Comparison of ENCODE assay signal across 19 mouse cellular contexts in the genomic region with DNA sequence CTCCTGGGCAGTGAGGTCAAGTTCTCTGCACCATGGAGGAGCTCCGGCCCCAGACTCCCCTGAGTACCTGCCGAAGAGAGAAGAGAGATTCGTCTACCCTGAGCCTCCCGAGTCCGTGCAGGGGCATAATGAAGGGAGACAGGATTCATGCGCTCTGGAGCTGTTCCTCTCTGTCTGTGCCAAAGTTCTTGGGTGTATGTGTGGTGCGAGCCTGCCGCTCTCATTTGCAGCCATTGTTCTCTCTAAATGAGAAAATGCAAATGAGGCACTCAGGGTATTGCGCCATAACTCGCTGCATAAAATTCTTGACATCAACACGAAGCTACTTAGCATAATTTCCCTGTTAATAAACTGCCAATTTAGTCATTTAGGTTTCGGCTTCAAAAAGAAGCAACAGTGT.
A peak's percentile ranks its signal among the peaks of the same experiment; 100 is the strongest.
DNase-seq lines count a peak whose midpoint lies in the region; ATAC-seq and TF ChIP-seq lines count a peak whose summit lies in the region.
"Had no signal": no experiment of that assay in that cellular context is flagged by ENCODE, and none has a peak within 500 bp of the region (broad histone marks: within the 10 kb centered on the region; RNA-seq: fewer than 3 reads in every experiment).

No protein-coding gene starts in this region.

- peak overlapping the region; percentile 22 for H3K4me2 ChIP-seq in forebrain, embryonic 12.5 days
- H3K4me2 ChIP-seq in forebrain, embryonic 11.5 days (ENCODE audit: low read depth, low read length, severe bottlenecking) = no peak overlapping the region
- no peak overlapping the region; the same call in 1 of the 2 replicates for H3K4me2 ChIP-seq in midbrain, embryonic 13.5 days (replicated peaks)
- H3K4me2 ChIP-seq in midbrain, postnatal 0 days (ENCODE audit: low read depth, low read length, poor library complexity, severe bottlenecking) = no peak overlapping the region
- peak overlapping the region; percentile 18; the same call in 1 of the 2 replicates for H3K4me2 ChIP-seq in forebrain, embryonic 14.5 days (ENCODE audit: low read length)
- no peak overlapping the region for H3K4me2 ChIP-seq in hindbrain, postnatal 0 days (ENCODE audit: low read depth, low read length)
- H3K4me2 ChIP-seq: embryonic facial prominence, embryonic 12.5 days had no signal

- TF ChIP-seq CTCF in midbrain, postnatal 0 days (IDR thresholded peaks at IDR 0.05) = no peak
- no peak for TF ChIP-seq CTCF in hindbrain, postnatal 0 days (IDR thresholded peaks at IDR 0.05; ENCODE audit: low read depth)

- no peak for DNase-seq in forebrain, embryonic 11.5 days (ENCODE audit: low spot score)
- no peak for DNase-seq in midbrain, postnatal 0 days (ENCODE audit: low spot score)
- peak; percentile 88 for DNase-seq in forebrain, embryonic 14.5 days (ENCODE audit: low spot score)
- DNase-seq in hindbrain, postnatal 0 days (ENCODE audit: low spot score) = peak; percentile 40
- DNase-seq in lung, postnatal 10 days = no peak
- DNase-seq: adrenal gland, postnatal 36 days; cerebellum, adult 9-10 months; gastrocnemius, postnatal 36 days; layer of hippocampus, postnatal 36 days; liver; lung, postnatal 14 days; right cerebral cortex, postnatal 4 days; thymus, adult 2 months had no signal

- H3K27me3 ChIP-seq in forebrain, embryonic 12.5 days = no peaks in the 10 kb centered on the region
- H3K27me3 ChIP-seq in forebrain, embryonic 11.5 days (ENCODE audit: control insufficient read depth, insufficient read depth, low read length) = no peaks in the 10 kb centered on the region
- H3K27me3 ChIP-seq in midbrain, embryonic 13.5 days = no peaks in the 10 kb centered on the region
- H3K27me3 ChIP-seq in midbrain, postnatal 0 days (ENCODE audit: insufficient read depth, low read length) = no peaks in the 10 kb centered on the region
- H3K27me3 ChIP-seq in forebrain, embryonic 14.5 days (replicated peaks; ENCODE audit: control insufficient read depth, insufficient read depth, low read length) = no peaks in the 10 kb centered on the region
- H3K27me3 ChIP-seq in hindbrain, postnatal 0 days (ENCODE audit: insufficient read depth, low read length) = no peaks in the 10 kb centered on the region
- H3K27me3 ChIP-seq: embryonic facial prominence, embryonic 12.5 days had no signal

- H3K27ac ChIP-seq in forebrain, embryonic 12.5 days = no peak overlapping the region
- no peak overlapping the region for H3K27ac ChIP-seq in forebrain, embryonic 11.5 days (ENCODE audit: low read depth, low read length)
- peak overlapping the region; percentile 57; the same call in 1 of the 2 replicates for H3K27ac ChIP-seq in midbrain, embryonic 13.5 days
- H3K27ac ChIP-seq in midbrain, postnatal 0 days (ENCODE audit: low read depth, low read length) = no peak overlapping the region
- 0 out of 2 replicates have a peak overlapping the region, but pooled peaks have one; percentile 27 for H3K27ac ChIP-seq in forebrain, embryonic 14.5 days (ENCODE audit: low read depth, low read length)
- no peak overlapping the region for H3K27ac ChIP-seq in hindbrain, postnatal 0 days
- H3K27ac ChIP-seq: embryonic facial prominence, embryonic 12.5 days had no signal

- peak; percentile 74; the same call in 1 of the 2 replicates for ATAC-seq in forebrain, embryonic 12.5 days (ENCODE audit: low FRiP score)
- ATAC-seq in forebrain, embryonic 11.5 days (replicated peaks; ENCODE audit: low FRiP score) = no peak
- no peak for ATAC-seq in midbrain, embryonic 13.5 days
- ATAC-seq in midbrain, postnatal 0 days (ENCODE audit: low FRiP score) = no peak
- peak; percentile 93 for ATAC-seq in forebrain, embryonic 14.5 days
- peak; percentile 38; the same call in 1 of the 2 replicates for ATAC-seq in hindbrain, postnatal 0 days
- ATAC-seq in activated CD4-positive, CD25-positive, alpha-beta regulatory T cell, adult 4 months = no peak
- ATAC-seq: intestine, postnatal 0 days had no signal

- H3K9ac ChIP-seq in forebrain, embryonic 12.5 days = no peak overlapping the region
- no peak overlapping the region for H3K9ac ChIP-seq in forebrain, embryonic 11.5 days (ENCODE audit: low read length)
- H3K9ac ChIP-seq in midbrain, embryonic 13.5 days (replicated peaks) = no peak overlapping the region
- no peak overlapping the region for H3K9ac ChIP-seq in midbrain, postnatal 0 days (replicated peaks; ENCODE audit: low read length, poor library complexity, severe bottlenecking)
- no peak overlapping the region for H3K9ac ChIP-seq in forebrain, embryonic 14.5 days (ENCODE audit: low read length)
- H3K9ac ChIP-seq in hindbrain, postnatal 0 days (replicated peaks; ENCODE audit: low read length) = no peak overlapping the region
- H3K9ac ChIP-seq: embryonic facial prominence, embryonic 12.5 days had no signal

- no peaks in the 10 kb centered on the region for H3K9me3 ChIP-seq in forebrain, embryonic 12.5 days
- no peaks in the 10 kb centered on the region for H3K9me3 ChIP-seq in forebrain, embryonic 11.5 days (ENCODE audit: control insufficient read depth, low read length)
- H3K9me3 ChIP-seq in midbrain, embryonic 13.5 days = no peaks in the 10 kb centered on the region
- no peaks in the 10 kb centered on the region for H3K9me3 ChIP-seq in midbrain, postnatal 0 days (ENCODE audit: low read length)
- no peaks in the 10 kb centered on the region for H3K9me3 ChIP-seq in forebrain, embryonic 14.5 days (replicated peaks; ENCODE audit: control insufficient read depth, low read length)
- H3K9me3 ChIP-seq in hindbrain, postnatal 0 days (ENCODE audit: low read length) = no peaks in the 10 kb centered on the region
- H3K9me3 ChIP-seq: embryonic facial prominence, embryonic 12.5 days had no signal

- H3K4me1 ChIP-seq in forebrain, embryonic 12.5 days = peaks cover 17% of the 10 kb centered on the region; the same call in 1 of the 2 replicates
- H3K4me1 ChIP-seq in forebrain, embryonic 11.5 days (replicated peaks; ENCODE audit: control insufficient read depth, insufficient read depth, low read length) = 0 out of 2 replicates have a peak, but pooled peaks cover 5% of the 10 kb centered on the region
- peaks cover 6% of the 10 kb centered on the region; the same call in 1 of the 2 replicates for H3K4me1 ChIP-seq in midbrain, embryonic 13.5 days (replicated peaks)
- no peaks in the 10 kb centered on the region for H3K4me1 ChIP-seq in midbrain, postnatal 0 days (ENCODE audit: insufficient read depth, low read length)
- H3K4me1 ChIP-seq in forebrain, embryonic 14.5 days (ENCODE audit: control insufficient read depth, insufficient read depth, low read length) = peaks cover 15% of the 10 kb centered on the region
- H3K4me1 ChIP-seq in hindbrain, postnatal 0 days (ENCODE audit: insufficient read depth, low read length) = no peaks in the 10 kb centered on the region
- H3K4me1 ChIP-seq: embryonic facial prominence, embryonic 12.5 days had no signal

- H3K4me3 ChIP-seq in forebrain, embryonic 12.5 days (replicated peaks) = no peak overlapping the region
- no peak overlapping the region for H3K4me3 ChIP-seq in forebrain, embryonic 11.5 days (ENCODE audit: low read depth, low read length)
- no peak overlapping the region for H3K4me3 ChIP-seq in midbrain, embryonic 13.5 days (replicated peaks)
- H3K4me3 ChIP-seq in midbrain, postnatal 0 days (ENCODE audit: low read depth, low read length) = no peak overlapping the region
- H3K4me3 ChIP-seq in forebrain, embryonic 14.5 days (ENCODE audit: low read depth, low read length) = no peak overlapping the region
- H3K4me3 ChIP-seq in hindbrain, postnatal 0 days (ENCODE audit: low read length) = no peak overlapping the region
- H3K4me3 ChIP-seq: embryonic facial prominence, embryonic 12.5 days; erythroblast, embryonic 14.5 days had no signal

- 38% methylated on average over 12 of the region's 12 CpGs for WGBS in forebrain, embryonic 12.5 days
- 53% methylated on average over 12 of the region's 12 CpGs for WGBS in forebrain, embryonic 11.5 days
- 54% methylated on average over 12 of the region's 12 CpGs for WGBS in midbrain, embryonic 13.5 days
- 54% methylated on average over 12 of the region's 12 CpGs for WGBS in midbrain, postnatal 0 days
- WGBS in forebrain, embryonic 14.5 days = 9% methylated on average over 12 of the region's 12 CpGs
- 21% methylated on average over 12 of the region's 12 CpGs for WGBS in hindbrain, postnatal 0 days

- no peaks in the 10 kb centered on the region for H3K36me3 ChIP-seq in forebrain, embryonic 12.5 days (replicated peaks)
- H3K36me3 ChIP-seq in forebrain, embryonic 11.5 days (ENCODE audit: control insufficient read depth, insufficient read depth, low read length) = no peaks in the 10 kb centered on the region
- H3K36me3 ChIP-seq in midbrain, embryonic 13.5 days = no peaks in the 10 kb centered on the region
- no peaks in the 10 kb centered on the region for H3K36me3 ChIP-seq in midbrain, postnatal 0 days (ENCODE audit: insufficient read depth, low read length)
- H3K36me3 ChIP-seq in forebrain, embryonic 14.5 days (ENCODE audit: control insufficient read depth, insufficient read depth, low read length) = no peaks in the 10 kb centered on the region
- no peaks in the 10 kb centered on the region for H3K36me3 ChIP-seq in hindbrain, postnatal 0 days (ENCODE audit: insufficient read depth, low read length)
- H3K36me3 ChIP-seq: embryonic facial prominence, embryonic 12.5 days had no signal

Comparison
In these comparisons a context has a peak if more than half of its experiments do, and no peak if none do; other contexts are left out.
1. ATAC-seq: peak in forebrain, embryonic 12.5 days (single experiment), forebrain, embryonic 14.5 days (single experiment) and hindbrain, postnatal 0 days (single experiment); none in forebrain, embryonic 11.5 days (single experiment), midbrain, embryonic 13.5 days (single experiment), midbrain, postnatal 0 days (single experiment) and activated CD4-positive, CD25-positive, alpha-beta regulatory T cell, adult 4 months (single experiment).
2. H3K27ac ChIP-seq: peak in midbrain, embryonic 13.5 days (single experiment) and forebrain, embryonic 14.5 days (single experiment); none in forebrain, embryonic 12.5 days (single experiment), forebrain, embryonic 11.5 days (single experiment), midbrain, postnatal 0 days (single experiment) and hindbrain, postnatal 0 days (single experiment).
3. H3K4me2 ChIP-seq: peak in forebrain, embryonic 12.5 days (single experiment) and forebrain, embryonic 14.5 days (single experiment); none in forebrain, embryonic 11.5 days (single experiment), midbrain, embryonic 13.5 days (single experiment), midbrain, postnatal 0 days (single experiment) and hindbrain, postnatal 0 days (single experiment).
4. DNase-seq: peak in forebrain, embryonic 14.5 days (single experiment) and hindbrain, postnatal 0 days (single experiment); none in forebrain, embryonic 11.5 days (single experiment), midbrain, postnatal 0 days (single experiment) and lung, postnatal 10 days (single experiment).